Mouse (Mus musculus): ENCODE data around the gene Npsr1.
A peak's percentile ranks its signal among the peaks of the same experiment; 100 is the strongest.

The Npsr1 gene

DNA sequence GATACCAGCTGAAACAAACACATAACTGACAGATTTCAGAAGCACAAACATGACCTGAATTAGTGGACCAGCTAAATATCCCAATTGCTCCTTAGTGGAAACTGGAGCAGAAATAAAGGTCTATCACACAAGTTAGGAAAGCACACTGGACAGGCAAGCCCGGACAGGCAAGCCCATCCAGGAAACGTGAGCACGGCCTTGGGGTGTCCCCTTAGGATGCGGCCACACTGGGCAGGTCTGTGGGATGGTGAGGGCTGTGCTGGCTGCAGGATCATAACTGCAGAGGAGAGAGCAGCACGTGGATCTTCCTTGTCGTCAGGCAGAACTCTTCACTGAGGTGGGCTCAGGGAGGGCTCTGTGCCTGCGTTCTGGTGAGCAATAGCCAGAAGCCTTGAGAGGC, at the start of gene Npsr1:
Gene Npsr1 (plus strand): TSS at position 301 of the 400 bp plus-strand sequence.
- DNase-seq (ENCODE audit: low read depth) = no peak

DNA sequence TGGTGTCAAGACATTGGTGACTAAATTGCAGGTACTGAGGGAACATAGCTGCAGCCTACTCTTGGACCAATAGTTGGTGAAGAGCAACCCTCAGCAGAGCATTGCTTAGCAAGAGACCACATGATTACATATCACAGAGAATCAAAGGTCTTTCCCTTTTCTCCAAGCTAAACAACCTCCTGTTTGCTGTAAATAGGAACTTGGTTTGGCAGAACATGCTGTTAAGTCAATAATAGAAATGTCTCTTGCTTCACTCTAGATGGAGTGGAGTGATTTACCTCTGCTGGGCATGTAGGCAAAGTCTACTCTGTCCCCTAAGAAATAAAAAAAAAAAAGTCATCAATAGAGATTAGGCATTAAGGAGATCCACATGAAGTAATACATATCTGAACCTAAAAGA, 46.3 kb upstream of the Npsr1 start:
- no peak for DNase-seq (ENCODE audit: low read depth)

DNA sequence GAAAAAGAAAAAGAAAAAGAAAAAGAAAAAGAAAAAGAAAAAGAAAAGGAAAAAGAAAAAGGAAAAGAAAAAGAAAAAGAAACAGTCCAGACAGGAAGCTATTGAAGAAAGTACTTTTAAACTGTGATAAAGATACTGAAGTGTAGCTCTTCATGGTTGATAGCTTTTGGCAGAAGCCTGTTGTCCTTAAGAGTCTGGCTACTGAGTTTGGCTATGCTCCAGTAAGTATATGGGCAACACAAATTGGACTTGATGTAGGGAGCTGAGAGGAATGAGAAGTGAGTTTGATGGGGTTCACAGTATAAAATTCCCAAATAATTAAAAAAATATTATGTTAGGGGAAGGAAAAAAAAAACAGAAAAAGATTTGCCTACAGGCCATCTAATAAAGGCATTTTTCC, 34.5 kb upstream of the Npsr1 start:
- no peak for DNase-seq (ENCODE audit: low read depth)

DNA sequence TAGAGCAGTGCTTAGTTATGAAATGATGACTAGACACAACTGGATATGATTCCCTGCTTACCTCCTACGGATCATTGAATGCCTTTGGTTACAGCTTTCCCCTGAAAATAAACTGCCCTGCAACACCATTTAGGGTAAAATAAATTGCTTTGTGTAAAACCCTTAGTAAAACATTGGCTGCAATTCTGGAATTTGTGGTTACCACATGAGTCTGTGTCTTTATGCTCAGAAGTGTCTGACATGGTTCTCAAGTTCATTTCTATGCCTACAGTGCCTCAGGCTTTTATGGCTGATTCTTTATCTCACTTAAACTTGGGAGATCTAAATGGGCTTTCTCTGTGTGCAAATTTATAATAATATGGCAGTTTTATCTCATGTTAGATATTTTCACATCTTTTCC, 26.1 kb upstream of the Npsr1 start:
- DNase-seq (ENCODE audit: low read depth) = peak; percentile 80

DNA sequence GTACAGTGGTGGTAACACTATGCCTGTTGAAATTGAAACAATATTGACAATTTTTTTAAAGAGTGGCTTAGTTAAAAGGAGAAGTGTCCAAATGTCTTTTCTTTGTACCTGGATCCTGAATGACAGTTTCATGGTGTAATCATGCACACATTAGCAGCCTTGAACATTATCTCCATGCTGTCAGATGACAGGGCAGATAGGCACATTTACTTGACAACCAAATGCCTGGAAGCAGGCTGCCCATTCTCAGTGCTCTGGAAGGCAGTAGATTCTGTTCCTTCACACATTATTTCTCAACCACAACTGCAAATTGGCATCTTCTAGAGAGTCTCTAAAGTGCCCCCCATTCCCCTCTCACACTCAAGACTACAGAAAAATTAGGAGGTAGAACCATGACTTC, 20.2 kb upstream of the Npsr1 start:
- DNase-seq (ENCODE audit: low read depth) = no peak

DNA sequence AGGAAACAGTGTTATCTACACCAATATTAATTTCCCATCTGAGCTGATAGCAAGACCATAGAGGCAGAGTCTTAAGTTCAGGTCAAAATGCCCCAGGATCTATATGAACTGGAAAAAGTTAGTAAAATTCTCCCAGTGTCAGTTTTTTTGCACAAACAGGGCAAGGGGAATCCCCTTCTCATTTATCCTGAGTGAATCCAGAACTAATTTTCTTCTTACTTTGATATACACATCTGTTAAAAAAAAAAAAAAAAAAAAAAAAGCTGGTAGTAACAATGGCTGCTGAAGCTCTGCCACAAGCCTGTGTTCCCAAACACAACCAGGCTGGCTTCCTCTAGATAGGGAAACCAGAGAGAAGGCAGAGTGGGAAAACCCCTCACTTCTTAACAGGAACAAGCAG, 5.9 kb upstream of the Npsr1 start:
- DNase-seq (ENCODE audit: low read depth) = no peak

DNA sequence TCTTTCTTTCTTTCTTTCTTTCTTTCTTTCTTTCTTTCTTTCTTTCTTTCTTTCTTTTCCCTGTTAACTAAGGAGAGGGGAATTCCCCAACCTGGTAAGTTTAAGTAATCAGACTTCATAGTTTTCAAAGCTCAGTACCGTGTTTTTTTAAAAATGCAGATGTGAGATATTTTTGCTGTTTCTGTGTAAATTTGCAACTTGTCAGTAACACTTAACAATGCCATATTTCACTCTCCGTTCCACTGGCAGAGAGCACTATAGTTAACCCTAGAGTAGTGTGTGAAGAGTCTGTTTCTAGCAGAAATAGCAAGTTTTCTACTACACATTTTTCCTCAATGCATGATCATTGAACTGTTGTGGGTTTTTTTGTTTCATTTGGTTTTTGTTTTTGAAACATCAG, 730 bp downstream of the Npsr1 start:
- peak; percentile 54 for DNase-seq (ENCODE audit: low read depth)

DNA sequence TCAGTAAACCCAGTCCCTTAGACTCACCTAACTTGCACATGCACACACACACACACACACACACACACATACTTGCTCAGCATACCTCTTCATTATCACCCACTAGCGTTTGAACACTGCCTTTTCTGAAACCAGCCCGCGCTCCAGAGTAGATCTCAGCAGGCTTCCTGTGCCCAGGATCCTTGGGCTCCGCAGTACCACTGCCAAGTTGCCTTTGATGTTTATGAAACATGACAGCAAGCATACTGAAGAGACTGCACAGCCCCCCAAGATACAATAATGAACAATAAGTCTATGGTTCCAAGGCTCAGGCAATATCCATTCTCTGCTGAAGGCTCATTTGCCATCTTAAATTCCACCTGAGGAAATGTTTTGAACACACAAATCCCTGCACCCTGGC, 1.8 kb downstream of the Npsr1 start:
- no peak for DNase-seq (ENCODE audit: low read depth)

DNA sequence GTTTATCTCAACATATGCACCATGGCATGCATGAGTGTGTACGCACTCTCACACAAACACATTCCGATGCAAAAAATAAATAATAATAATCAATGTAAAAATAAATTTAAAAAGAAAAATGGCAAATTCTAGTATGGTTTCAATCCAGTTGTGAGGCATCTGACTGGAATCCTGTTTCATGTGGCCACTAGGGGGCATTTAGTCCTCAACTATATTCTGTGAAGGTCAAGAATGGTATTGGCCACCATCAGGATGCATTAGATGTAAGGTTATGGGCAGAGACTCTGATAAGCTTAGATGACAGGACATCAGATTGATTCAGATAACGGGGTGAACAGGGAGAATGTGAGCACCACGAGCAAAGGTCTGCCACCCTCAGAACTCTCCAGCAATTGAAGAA, 21.6 kb downstream of the Npsr1 start:
- DNase-seq (ENCODE audit: low read depth) = peak; percentile 73

DNA sequence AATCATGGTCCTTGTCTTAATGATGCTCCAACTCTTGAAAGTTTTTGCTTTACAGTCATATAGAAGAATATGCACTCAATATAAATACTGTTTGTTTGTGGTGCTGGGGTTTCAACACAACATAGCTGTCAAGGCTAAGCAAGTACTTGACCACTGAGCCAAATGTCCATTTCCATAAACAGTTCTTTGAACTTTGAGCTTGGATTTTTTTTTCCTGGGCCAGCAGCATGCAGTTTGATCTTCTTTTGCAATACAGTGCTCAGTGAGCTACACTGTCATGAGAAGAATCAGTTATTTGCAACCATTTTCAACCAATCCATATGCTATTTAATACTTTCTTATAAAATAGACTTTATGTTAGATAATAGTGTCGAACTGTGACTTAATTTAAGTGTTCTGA, 35.3 kb downstream of the Npsr1 start:
- no peak for DNase-seq (ENCODE audit: low read depth)

DNA sequence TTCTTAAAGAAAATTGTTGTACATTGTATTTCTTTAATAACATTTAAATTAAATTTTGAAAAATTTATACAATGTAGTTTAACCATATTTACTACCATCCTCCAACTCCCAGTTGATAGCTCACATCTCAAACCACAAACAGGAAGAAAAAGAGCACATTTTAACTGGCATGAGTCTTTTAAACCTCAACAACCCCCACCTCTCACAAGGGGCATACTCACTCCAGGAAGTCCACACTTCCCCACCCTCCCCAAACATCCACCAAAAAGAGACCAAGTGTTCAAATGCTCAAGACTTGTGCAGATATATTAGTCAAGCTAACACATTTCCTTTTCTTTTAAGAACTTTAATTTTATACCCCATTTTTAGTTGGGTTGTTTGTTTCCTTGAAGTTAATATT, 38.6 kb downstream of the Npsr1 start:
- no peak for DNase-seq (ENCODE audit: low read depth)

DNA sequence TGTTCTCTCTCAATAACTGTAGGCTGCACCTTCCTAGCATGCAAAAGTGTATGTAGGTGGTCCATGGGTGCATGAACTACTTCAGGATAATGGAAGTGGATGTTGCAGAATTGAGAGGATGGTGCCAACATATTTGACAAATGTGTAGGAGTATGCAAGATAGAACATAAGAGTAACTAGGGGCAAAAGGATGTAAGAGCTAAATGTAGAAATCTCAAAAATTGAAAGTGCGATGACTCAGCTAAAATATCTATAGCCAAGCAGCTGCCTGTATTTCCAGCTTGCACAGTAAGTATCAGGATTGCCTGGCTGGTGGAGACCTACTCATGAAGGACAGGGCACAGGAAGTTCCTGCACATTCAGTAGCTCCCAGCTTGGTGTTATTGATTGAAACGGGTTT, 46.5 kb downstream of the Npsr1 start:
- DNase-seq (ENCODE audit: low read depth) = peak; percentile 22

DNA sequence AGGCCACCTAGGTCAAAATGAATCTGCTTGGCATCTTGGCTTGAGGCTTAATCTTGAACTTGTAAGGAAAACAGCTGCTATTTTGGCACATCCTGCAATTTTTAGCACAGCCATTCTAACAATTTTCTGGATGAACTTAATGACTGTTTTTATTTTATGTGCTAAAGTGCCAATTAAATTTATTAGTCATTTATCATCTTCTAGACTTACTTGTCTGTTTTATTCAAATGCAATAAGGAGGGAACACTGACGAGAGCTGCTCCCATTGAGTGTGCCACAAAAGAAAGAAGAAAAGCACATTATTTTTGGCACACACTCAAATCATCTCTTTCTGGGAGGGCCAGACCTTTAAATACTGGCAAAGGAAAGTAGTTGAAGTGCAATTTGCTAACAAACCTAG, 59.4 kb downstream of the Npsr1 start:
- DNase-seq (ENCODE audit: low read depth) = no peak

DNA sequence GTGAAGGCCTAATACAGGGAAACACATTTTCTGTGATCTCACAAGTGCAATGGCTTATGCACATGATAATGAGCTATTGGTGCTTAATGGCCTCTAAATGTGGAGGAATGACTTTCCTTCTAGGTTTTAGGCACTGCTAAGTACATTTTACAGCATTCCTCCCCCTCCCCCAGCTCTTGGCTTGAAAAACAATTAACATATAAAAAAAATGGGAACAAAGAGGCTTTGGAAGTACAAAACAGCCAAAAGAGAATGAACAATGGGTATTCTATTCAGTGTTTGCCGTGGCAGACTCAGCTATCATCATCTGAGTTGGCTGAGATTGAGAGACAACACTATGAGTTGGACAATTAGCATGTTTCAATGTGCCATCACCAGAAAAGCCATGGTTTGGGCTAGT, 62.6 kb downstream of the Npsr1 start:
- DNase-seq (ENCODE audit: low read depth) = no peak

DNA sequence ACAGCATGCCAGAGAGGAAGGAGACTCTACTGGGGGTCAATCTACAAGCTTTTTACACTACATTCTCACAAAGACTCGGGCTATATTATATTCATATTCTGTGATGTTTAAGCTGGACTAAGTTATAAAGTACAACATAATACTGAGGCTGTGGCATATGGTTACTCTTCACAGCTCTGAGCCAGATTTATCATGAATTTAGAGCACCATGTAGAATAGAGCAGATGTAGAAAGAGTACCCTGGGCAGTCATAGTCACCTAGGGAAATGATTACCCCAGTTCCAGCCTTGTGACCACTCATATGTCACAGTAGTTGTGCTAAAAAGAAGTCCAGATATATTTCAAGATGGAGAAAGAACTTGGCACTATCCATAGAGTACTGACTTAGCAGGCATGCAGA, 70.7 kb downstream of the Npsr1 start:
- DNase-seq (ENCODE audit: low read depth) = no peak

DNA sequence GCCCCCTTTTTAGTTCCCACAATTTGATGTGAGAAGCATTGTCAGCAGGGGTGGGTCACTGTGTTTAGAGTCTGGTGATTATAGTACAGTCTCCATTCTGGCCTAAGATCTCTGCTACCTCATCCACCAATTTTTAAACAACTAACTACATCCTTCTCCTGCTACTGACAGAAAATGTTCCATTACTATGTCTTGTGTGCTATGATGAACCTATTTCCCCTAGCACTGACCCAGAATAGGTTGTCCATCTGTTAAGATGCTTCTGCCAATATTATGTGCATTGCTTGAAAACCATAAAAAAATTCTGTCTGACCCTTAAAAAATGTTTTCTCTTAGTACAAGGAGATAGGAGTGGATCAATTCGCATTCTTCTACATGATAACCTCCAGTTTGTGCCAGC, 72.9 kb downstream of the Npsr1 start:
- no peak for DNase-seq (ENCODE audit: low read depth)

DNA sequence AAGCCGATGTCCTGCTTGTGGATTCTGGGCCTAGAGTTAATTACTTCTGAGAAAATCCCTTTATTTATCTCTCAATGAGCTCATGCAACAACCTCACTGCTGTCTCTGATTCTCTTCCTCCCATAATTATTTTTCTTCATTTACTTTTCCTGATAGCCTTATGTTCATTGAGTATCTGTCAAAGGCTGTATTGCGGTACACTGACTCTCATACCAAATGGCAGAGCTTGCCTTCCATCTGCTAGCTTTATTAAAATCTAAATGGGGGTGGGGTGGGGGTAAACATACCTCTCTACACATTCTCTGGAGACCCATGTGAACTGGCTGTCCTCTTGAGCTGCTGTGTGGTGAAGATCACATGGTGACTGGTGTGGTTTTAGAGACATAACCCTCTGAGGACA, 80.9 kb downstream of the Npsr1 start:
- no peak for DNase-seq (ENCODE audit: low read depth)

DNA sequence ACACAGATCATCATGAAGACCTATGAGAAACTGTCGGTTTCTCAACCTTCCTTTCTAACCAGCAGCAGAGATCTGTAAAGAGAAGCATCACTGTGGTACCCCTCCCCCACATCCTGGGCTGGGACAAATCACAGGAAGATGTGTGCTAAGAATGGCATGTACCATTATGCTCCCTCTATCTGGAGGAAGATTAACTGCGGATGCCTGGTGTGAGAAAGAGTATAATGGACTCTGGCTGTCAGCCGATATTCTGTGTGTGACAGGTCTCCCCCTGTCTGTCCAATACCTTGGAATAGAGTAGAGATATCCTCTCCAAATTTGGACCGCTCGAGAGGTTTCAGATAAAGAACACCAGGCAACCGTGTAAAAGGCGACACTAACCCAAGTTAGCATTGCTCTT, 83.1 kb downstream of the Npsr1 start:
- peak; percentile 8 for DNase-seq (ENCODE audit: low read depth)

DNA sequence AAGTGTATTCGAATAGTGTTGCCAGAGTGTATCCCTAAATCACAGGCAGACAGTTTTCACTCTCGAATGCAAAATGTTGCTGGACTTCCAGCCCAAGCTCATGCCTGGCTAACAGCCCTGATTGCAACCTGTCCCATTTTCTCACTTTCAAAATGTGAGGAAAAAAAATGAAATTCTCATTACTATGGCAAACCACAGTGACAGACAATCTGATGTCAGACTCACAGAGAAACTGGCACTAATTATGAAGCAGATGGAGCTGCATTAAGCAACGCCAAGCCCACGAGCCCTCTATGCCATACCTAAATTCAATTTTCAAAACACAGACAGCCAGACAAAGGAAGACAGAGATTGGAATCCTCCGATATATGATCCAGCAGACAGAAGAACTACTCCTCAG, 88.5 kb downstream of the Npsr1 start:
- DNase-seq (ENCODE audit: low read depth) = no peak

DNA sequence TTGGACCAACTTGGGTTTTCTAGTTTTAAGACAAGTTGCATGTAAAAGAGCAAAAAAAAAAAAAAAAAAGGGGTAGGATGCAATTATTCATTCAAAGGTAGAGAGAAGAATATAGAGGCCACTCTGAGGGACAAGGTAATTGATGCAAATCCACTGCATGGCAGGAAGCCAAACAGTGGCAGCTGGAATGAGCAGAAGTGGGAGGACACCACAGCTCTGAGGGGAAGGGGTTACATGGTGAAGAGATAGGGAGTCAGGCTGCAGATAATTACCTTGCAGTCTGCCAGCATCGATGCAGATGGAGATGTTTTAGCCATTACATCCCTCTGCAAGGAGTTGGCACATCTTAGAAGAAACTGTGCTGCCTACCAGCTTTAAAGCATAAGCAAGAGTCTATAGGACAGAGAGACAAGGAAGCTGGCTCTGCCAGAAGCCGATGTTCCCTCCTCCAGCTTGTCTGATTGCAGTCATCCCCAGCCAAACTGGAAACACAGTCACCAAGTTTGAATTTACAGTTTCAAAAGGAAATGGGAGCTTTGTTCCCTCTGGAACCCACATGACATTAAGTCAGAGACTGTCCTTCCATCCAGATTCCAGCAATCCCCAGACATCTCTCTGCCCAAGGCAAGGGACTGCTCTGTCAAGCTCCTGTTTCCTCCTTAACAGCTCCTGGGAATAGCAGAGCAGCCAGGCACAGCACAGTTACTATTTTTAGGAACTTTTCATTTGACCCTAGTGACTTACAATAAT, 91.9 kb downstream of the Npsr1 start:
- DNase-seq (ENCODE audit: low read depth) = no peak

DNA sequence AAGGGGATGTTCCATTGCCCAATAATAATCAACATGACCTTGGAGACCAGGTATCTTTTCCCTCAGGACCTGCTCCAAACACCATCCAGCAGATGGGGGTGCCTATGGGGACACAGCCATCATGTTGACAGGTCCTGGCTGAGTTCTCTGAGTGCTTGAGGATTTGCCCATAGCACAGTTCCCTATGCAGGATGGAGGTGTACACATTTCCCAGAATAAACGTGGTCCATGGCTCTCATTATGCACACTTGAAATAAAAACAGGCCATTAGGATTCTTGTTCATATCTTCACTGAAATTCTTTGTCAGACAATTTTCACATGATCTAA, 92.4 kb downstream of the Npsr1 start:
- DNase-seq (ENCODE audit: low read depth) = no peak

DNA sequence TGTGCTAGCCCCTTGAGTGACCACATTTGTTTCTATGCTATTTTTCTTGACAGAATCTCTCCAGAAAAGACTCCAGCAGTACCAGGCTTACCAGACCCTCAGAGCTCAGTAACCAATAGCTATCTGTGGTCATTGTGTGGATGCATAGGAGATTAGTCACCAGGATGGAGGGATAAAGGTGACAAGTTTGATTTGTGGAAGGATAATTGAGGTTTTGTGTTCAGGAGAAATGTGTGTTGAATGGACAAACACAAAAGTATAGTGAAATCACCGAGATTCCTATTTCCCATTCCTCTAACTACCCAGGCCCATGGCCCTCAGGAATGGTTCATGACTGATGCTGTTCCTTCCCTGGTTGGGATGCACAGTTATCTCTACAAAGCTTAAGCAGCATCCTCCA, 100.5 kb downstream of the Npsr1 start:
- DNase-seq (ENCODE audit: low read depth) = peak; percentile 25

DNA sequence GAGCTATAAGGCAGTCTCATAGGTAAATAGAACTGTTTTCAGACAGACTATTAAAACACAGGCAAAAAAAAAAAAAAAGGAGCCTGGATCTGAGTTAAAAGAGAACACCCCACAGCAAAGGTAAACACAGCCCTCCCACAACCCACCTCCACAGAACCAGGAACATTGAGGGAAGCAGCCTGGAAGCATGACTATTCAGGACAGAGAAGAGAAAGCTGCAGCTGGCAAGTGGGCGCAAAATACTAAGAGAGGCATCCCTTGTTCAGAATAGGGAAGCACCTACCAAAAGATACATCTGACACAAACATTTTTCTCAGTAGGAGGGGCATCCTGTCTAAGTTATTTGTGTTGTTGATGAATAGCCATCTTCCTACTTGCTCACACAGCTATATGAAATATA, 113.8 kb downstream of the Npsr1 start:
- no peak for DNase-seq (ENCODE audit: low read depth)

DNA sequence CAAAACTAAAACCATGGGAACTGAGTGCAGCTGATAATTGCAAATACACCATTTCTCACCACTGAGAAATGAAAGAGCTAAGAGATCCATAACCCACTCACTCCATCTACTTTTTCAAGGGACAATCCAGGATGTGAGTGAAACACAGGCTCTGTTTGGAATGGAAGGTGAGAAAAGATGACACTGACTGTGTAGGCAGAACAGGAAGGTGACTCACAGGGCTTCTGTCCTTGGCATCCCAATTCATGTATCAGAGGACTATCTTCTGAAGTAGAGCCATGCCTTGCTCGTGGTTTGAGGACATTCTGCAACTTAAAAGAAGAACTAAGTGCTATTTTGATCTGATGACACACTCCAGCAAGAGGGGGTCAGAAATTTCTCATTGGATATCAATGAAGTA, 119.9 kb downstream of the Npsr1 start:
- DNase-seq (ENCODE audit: low read depth) = no peak

DNA sequence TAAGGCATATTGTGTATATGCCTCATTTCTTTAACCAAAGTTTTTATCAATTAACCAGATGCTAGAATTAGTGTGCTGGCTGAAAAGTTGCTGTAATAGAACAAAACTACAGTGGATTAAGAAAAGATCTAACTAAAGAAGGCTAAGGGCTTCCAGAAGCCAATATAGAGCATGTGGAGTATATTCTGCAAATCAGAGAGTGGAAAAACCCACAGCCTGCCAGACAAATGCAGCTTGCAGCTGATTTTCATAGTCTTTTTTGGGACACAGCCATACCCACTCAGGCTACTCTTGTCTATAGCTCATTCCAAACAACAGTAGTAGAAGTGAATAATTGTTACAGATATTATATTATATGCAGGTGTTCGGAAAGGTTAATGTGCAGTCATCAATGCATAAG, 138.7 kb downstream of the Npsr1 start:
- DNase-seq (ENCODE audit: low read depth) = peak; percentile 2
